Mouse (Mus musculus) neutrophil, adult 83 days (primary cell): Measurements from ENCODE around the gene Trpm7. TPM values are rescaled to one million over a fixed set of nuclear protein-coding genes. Genes with fewer than 3 reads are reported as not detected.

Experiments
- total RNA-seq, 2 experiments: library from RNA; stranded (reverse); gene quantifications; one replicate each; pipeline ENCODE4 v1.2.4; 2023

The Trpm7 gene
- total RNA-seq: 10 to 100 TPM; 43.6 to 47.2 TPM

GRCm38 (mm10) chr2:126875871-126876796, at the start of gene Trpm7:
Trpm7 (minus strand) TSS chr2:126876230.

GRCm38 (mm10) chr2:126783370-126783769, 92.7 kb downstream of the Trpm7 start, which contains the start of gene Usp50:
Usp50 (minus strand) TSS chr2:126783470.

Other genes starting within 250 kb of the Trpm7 start
- gene Gabpb1, start 199.9 kb downstream of the Trpm7 start, total RNA-seq: 10 to 100 TPM; 31.9 to 35.4 TPM
- gene Usp8, start 168.9 kb downstream of the Trpm7 start, total RNA-seq: 10 to 100 TPM; 46.2 to 50.8 TPM
- not detected for gene Usp50, start 92.8 kb downstream of the Trpm7 start, total RNA-seq
- gene Sppl2a, start 57.0 kb upstream of the Trpm7 start, total RNA-seq: 10 to 100 TPM; 49.9 to 50.9 TPM
- 10 to 100 TPM; 11.8 to 13.7 TPM for gene Ap4e1, start 132.5 kb upstream of the Trpm7 start, total RNA-seq
- gene Blvra, start 194.4 kb upstream of the Trpm7 start, total RNA-seq: 10 to 100 TPM; 17.4 to 23.2 TPM